Mouse (Mus musculus): ENCODE measurements around the gene Gm3646.
A peak's percentile ranks its signal among the peaks of the same experiment; 100 is the strongest.

Gene Gm3646

GRCm38 (mm10) chr1:39779111-39779980, 25.8 kb downstream of the Gm3646 start:
- no peak for DNase-seq (ENCODE audit: low spot score in 2 of 2)

- no peak for DNase-seq (ENCODE audit: low spot score in 2 of 2)
Observed at GRCm38 (mm10) chr1:39773991-39774729, 31.0 kb downstream of the Gm3646 start.

GRCm38 (mm10) chr1:39773551-39773950, 31.6 kb downstream of the Gm3646 start:
- DNase-seq (ENCODE audit: low spot score in 2 of 2): no peak

DNA sequence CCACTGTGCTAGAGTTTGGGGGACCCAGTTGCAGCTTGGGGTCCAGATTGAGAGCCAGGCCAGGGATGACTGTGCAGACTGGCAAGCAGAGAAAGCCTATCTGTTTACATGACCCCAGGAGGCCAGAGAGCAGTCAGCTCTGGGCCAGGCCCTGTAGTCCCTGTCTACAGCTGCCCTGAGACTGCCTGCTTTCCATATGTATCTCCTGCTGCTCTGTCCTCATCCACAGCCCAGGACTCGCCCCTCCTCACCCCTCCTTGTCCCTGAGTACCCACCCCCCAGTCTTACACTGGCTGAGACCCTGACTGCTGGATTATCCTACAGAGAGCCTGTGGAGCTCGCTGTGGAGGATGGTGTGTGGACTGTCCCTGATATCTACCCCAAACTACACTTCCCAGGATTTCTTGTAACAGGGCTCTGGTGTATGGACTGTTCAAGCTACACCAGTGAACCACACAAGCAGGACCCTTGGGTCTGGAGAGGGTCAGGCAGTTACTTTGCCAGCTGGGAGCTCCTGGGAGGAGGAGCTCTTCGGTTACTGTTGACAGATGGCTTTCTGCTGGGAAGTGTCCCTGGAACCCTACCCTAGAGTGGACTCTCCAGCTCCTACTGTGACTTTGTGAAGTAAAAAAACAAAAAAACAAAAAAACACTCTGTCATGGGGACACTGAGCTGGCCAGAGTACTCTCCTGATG, 32.6 kb downstream of the Gm3646 start:
- no peak for DNase-seq (ENCODE audit: low spot score in 2 of 2)

DNA sequence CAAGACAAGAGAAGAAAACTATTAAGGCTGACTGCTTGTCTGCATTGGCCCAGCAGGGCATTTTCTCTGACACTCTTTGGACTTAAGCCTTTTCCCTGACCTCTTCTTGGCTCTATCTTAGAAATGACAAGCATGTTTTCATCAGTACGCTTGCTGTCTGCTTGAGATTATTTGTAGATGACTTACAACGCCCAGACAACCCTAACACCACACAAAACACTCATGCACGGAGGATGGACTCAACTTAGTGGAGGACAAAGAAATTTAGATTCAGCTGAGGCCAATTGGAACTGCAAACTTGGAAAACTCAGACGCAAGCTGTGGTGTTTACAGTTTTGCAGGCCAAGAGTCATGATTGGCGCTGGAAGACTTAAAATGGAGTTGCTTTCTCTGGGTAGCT, 34.7 kb downstream of the Gm3646 start:
- DNase-seq (ENCODE audit: low spot score in 2 of 2): no peak

DNA sequence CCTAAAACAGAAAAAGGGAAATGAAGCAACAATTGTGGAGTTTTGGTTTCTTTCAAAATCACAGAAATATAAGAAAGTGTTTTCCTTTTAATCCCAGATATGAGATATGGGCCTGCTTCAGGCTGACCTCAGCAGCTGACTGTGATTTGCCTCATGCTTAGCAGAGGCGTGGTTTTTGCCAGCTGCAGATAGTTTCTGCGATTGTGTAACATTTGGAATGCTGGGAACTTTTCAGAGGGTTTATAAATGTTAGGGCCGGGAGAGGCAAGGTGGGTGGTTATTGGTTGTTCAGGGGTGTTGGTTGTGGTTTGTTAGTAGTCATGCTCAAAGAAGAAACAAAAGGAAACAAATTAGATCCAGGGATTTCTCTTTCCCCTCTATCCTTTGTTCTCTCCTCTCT, 37.1 kb downstream of the Gm3646 start:
- no peak for DNase-seq (ENCODE audit: low spot score in 2 of 2)

DNA sequence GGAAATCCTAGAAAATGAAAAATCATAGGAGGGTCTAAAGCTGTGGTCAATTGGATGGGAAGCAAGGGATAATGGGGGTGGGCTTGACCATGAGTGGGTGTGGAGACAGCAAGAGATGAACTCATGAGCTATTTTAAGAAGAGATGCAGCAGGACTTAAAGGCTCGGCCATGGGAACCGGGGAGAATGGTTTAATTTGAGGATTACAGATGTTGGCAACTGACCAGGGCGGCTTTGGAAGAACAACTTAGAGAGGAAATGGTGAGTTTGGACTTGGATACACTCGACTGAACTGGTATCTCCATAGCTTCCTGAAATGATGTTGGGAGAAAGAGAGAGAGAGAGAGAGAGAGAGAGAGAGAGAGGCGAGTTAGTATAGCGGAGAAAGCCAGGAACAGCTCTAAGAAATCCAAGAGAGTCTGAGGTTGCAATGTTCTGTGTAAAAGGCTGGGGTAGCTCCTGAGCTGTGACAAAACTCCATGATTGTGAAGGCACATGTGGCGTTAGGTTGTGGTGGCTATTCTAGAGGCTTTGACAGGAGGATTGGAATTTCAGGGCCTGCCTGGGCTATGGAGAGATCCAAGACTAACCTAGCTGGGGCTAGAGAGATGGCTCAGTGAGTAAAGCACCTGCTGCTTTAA, 39.2 kb downstream of the Gm3646 start:
- no peak for DNase-seq (ENCODE audit: low spot score in 2 of 2)

DNA sequence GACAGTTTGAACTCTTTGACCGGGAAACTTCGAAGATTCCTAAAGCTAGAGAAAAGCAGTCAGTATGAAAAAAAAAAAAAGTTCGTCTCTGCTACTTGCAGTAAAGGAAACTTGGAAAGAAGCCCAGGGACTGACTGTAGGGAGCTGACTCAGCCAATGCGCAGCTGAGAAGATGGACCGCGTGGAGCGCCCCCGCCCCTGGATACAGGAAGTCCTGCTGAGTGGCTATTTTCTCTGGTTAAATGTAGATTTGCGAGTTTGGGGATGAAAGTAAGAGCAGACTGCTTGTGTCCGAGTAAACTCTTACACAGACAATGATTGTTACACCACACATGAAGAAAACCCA, 43.1 kb downstream of the Gm3646 start:
- peak; percentile 78 to 82 for DNase-seq (ENCODE audit: low spot score in 2 of 2)

GRCm38 (mm10) chr1:39761211-39762024, 43.7 kb downstream of the Gm3646 start:
- DNase-seq (ENCODE audit: low spot score in 2 of 2): peak; percentile 57 to 70

DNA sequence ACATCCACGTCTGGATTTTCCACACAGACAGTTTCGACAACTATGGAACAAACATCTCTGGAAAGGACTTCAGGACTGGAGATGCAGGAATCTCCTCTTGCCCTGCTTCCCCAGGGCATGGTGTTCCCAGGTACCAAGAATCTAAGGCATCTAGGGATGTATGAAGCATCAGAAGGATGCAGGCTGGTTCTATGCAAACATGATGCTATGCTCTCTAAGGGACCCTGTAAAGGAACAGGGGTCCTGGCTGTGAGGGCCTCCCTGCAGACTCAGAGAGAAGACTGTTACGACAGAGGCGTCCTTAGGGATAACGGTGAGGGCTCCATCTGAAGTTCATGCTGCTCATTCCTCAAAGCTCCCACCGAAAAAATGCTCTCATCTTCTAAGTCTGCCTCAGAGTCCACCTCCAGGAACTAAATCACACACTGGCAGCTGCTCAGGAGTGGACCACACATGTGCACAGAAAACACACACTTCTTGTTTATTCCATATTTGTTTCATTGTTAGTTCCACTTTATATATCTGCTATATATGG, 44.9 kb downstream of the Gm3646 start:
- no peak for DNase-seq (ENCODE audit: low spot score in 2 of 2)

- DNase-seq (ENCODE audit: low spot score in 2 of 2): no peak
Observed at GRCm38 (mm10) chr1:39759231-39760175, 45.6 kb downstream of the Gm3646 start.

- DNase-seq (ENCODE audit: low spot score in 2 of 2): no peak
Observed at GRCm38 (mm10) chr1:39758244-39758643, 46.9 kb downstream of the Gm3646 start.

DNA sequence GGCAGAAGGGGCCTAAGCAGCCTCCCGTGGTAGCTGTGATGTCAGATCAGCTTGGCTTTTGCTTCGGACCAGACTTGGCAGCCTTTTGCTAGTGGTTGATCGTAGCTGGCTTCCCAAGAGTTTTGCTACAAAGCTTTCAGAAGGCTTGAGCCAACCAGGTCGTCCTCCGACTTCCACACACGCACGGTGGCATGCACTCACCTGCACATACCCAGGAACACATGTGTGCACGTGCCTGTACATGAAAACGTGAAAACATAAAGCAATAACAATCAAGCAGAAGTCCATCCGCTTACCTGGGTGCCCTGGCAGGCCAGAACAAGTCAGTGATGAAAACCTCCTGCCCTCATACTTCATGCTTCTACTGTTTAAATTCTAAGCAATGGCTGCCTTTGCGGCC, 48.2 kb downstream of the Gm3646 start:
- no peak for DNase-seq (ENCODE audit: low spot score in 2 of 2)

DNA sequence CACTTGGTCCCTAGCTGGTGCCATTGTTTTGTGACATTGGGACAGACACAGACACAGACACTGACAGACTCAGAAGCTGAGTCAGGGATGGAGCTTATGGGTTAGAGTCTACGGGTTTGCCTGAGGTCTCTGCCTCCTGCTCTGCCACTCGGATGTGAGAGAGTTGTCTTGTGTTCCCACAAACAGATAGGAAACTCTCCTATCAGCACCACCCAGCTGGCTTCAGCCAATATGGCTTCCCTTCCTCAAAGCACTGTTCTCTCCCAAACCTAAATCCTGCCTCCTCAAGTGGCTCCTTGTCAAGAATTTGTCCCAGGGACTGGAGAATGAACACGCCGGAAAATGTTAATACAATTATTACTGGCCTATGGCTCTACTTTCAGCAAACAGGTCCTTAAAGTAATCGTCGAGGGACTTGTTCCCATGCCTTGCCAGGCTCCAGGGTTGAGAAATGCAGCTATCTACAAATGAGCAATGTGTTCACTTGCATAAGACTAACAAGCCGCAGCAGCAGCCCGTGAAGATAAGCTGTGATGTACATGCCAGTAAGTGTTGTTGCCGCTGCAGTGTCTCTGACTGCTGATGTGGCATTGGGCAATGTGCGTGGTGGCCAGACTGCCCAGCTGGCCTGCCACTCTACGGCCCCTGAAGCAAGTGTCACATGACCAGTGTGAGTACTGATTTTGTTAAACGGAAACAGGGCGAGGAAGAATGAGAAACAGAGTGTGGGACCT, 50.7 kb downstream of the Gm3646 start:
- no peak for DNase-seq (ENCODE audit: low spot score in 2 of 2)
